Mouse (Mus musculus) heart, embryonic 13.5 days (tissue): ENCODE data around the gene Fam185a. TPM values are rescaled to one million over a fixed set of nuclear protein-coding genes. Genes with fewer than 3 reads are reported as not detected.
A peak's percentile ranks its signal among the peaks of the same experiment; 100 is the strongest.

ENCODE experiments used
- ATAC-seq: fragments of 200-750 bp; cut with Nextera tagmentation; 2 replicates; pipeline ENCODE4 v1.8.0; 2017; ENCODE audit warnings: moderate TSS enrichment; ENCODE audit not compliant: insufficient number of reproducible peaks, low FRiP score, low TSS enrichment; ENCODE audit errors: extremely low read depth
- H3K27ac ChIP-seq: fragments of 300-500 bp; sonication (generic); replicated peaks from 2 replicates; pipeline ENCODE4 v1.5.1; 2015; ENCODE audit warnings: moderate library complexity, mild to moderate bottlenecking, inconsistent platforms
- H3K27me3 ChIP-seq: fragments of 300-500 bp; sonication (generic); replicated peaks from 2 replicates; pipeline ENCODE4 v1.6.1; 2015; ENCODE audit warnings: mild to moderate bottlenecking, inconsistent platforms
- H3K36me3 ChIP-seq: fragments of 300-500 bp; sonication (generic); 2 replicates; pipeline ENCODE4 v1.6.1; 2015; ENCODE audit warnings: mild to moderate bottlenecking, inconsistent platforms
- H3K4me1 ChIP-seq: fragments of 300-500 bp; sonication (generic); 2 replicates; pipeline ENCODE4 v1.6.1; 2015; ENCODE audit warnings: inconsistent platforms
- H3K4me2 ChIP-seq: fragments of 300-500 bp; sonication (generic); 2 replicates; pipeline ENCODE4 v1.6.1; 2015; ENCODE audit warnings: inconsistent platforms, mild to moderate bottlenecking, moderate library complexity
- H3K4me3 ChIP-seq: fragments of 300-500 bp; sonication (generic); 2 replicates; pipeline ENCODE4 v1.5.1; 2015; ENCODE audit warnings: moderate library complexity, mild to moderate bottlenecking, inconsistent platforms
- H3K9ac ChIP-seq: fragments of 300-500 bp; sonication (generic); 2 replicates; pipeline ENCODE4 v1.6.1; 2015; ENCODE audit warnings: inconsistent platforms, mild to moderate bottlenecking, moderate library complexity
- H3K9me3 ChIP-seq: fragments of 300-500 bp; sonication (generic); 2 replicates; pipeline ENCODE4 v1.6.1; 2016; ENCODE audit warnings: inconsistent platforms
- WGBS: fragments of 180-500 bp; shearing (Covaris S2); methylation state at CpG from one replicate; pipeline ENCODE4 v1.1.7; 2015; ENCODE audit warnings: mixed read lengths; 5-methylcytosine and 5-hydroxymethylcytosine counted together
- polyA plus RNA-seq: library from polyadenylated mRNA; unstranded; fragments of >200 nt; fragmentation: Nextera tagmentation; extraction: Ambion mirVana; gene quantifications from 2 replicates; pipeline ENCODE4 v1.2.1, GENCODE M21; 2015

Fam185a gene
- polyA plus RNA-seq, 1 experiment from 2014 or later = 7.3 TPM

- Histone ChIP-seq H3K27ac (peak overlapping the region; percentile 28; the same call in 1 of the 2 replicates), H3K4me3 (no peak overlapping the region), H3K36me3 (peaks cover 12% of the 10 kb centered on the region; the same call in 1 of the 2 replicates), H3K4me1 (peaks cover 23% of the 10 kb centered on the region), H3K27me3 (no peaks in the 10 kb centered on the region), H3K9me3 (no peaks in the 10 kb centered on the region), H3K4me2 (no peak overlapping the region), H3K9ac (0 out of 2 replicates have a peak overlapping the region, but pooled peaks have one; percentile 1)
- WGBS = 42% methylated on average over 11 of the region's 11 CpGs
- no peak for ATAC-seq
Measured at GRCm38 (mm10) chr5:21482446-21483222, 57.9 kb downstream of the Fam185a start.

- H3K36me3 ChIP-seq = peaks cover 14% of the 10 kb centered on the region; the same call in 1 of the 2 replicates
- no peaks in the 10 kb centered on the region for H3K27me3 ChIP-seq
- H3K4me3 ChIP-seq = no peak overlapping the region
- no peak for ATAC-seq
- H3K9ac ChIP-seq = no peak overlapping the region
- H3K27ac ChIP-seq = no peak overlapping the region
- no peak overlapping the region for H3K4me2 ChIP-seq
- H3K4me1 ChIP-seq = peaks cover 23% of the 10 kb centered on the region
- no peaks in the 10 kb centered on the region for H3K9me3 ChIP-seq
- WGBS = 82% methylated on average over 8 of the region's 8 CpGs
Measured at GRCm38 (mm10) chr5:21483275-21483674, 58.5 kb downstream of the Fam185a start.

GRCm38 (mm10) chr5:21485197-21485829 lies 60.6 kb downstream of the Fam185a start:
- no peak for ATAC-seq
- 84% methylated on average over 8 of the region's 8 CpGs for WGBS

GRCm38 (mm10) chr5:21486798-21487197 lies 62.0 kb downstream of the Fam185a start:
- H3K36me3 ChIP-seq = 0 out of 2 replicates have a peak, but pooled peaks cover 2% of the 10 kb centered on the region
- H3K4me2 ChIP-seq = no peak overlapping the region
- H3K4me1 ChIP-seq = peaks cover 26% of the 10 kb centered on the region
- no peak overlapping the region for H3K4me3 ChIP-seq
- no peak for ATAC-seq
- H3K27me3 ChIP-seq = no peaks in the 10 kb centered on the region
- no peak overlapping the region for H3K9ac ChIP-seq
- no peaks in the 10 kb centered on the region for H3K9me3 ChIP-seq
- H3K27ac ChIP-seq = no peak overlapping the region
- 64% methylated on average over 5 of the region's 5 CpGs for WGBS

More at GRCm38 (mm10) chr5:21485197-21485829, 60.6 kb downstream of the Fam185a start:
- no peak overlapping the region for H3K27ac ChIP-seq
- H3K36me3 ChIP-seq = peaks cover 12% of the 10 kb centered on the region; the same call in 1 of the 2 replicates
- H3K4me1 ChIP-seq = peaks cover 24% of the 10 kb centered on the region
- H3K9me3 ChIP-seq = no peaks in the 10 kb centered on the region
- H3K27me3 ChIP-seq = no peaks in the 10 kb centered on the region
- H3K9ac ChIP-seq = no peak overlapping the region
- no peak overlapping the region for H3K4me3 ChIP-seq
- no peak overlapping the region for H3K4me2 ChIP-seq

GRCm38 (mm10) chr5:21487306-21487705 lies 62.5 kb downstream of the Fam185a start:
- WGBS = 66% methylated on average over 3 of the region's 3 CpGs
- Histone ChIP-seq H3K4me3 (no peak overlapping the region), H3K27ac (peak overlapping the region; percentile 53; the same call in 1 of the 2 replicates), H3K4me1 (peaks cover 24% of the 10 kb centered on the region), H3K4me2 (no peak overlapping the region), H3K27me3 (no peaks in the 10 kb centered on the region), H3K36me3 (0 out of 2 replicates have a peak, but pooled peaks cover 2% of the 10 kb centered on the region), H3K9me3 (no peaks in the 10 kb centered on the region), H3K9ac (no peak overlapping the region)
- no peak for ATAC-seq

- Histone ChIP-seq H3K4me2 (no peak overlapping the region), H3K4me3 (no peak overlapping the region), H3K9me3 (no peaks in the 10 kb centered on the region), H3K36me3 (0 out of 2 replicates have a peak, but pooled peaks cover 2% of the 10 kb centered on the region), H3K4me1 (peaks cover 20% of the 10 kb centered on the region), H3K9ac (no peak overlapping the region), H3K27me3 (no peaks in the 10 kb centered on the region), H3K27ac (no peak overlapping the region; the same call in 1 of the 2 replicates)
- ATAC-seq = no peak
- WGBS = 87% methylated on average over 3 of the region's 3 CpGs
Measured at GRCm38 (mm10) chr5:21487716-21488115, 63.0 kb downstream of the Fam185a start.

GRCm38 (mm10) chr5:21488506-21488905 lies 63.7 kb downstream of the Fam185a start:
- H3K9me3 ChIP-seq = no peaks in the 10 kb centered on the region
- H3K4me3 ChIP-seq = no peak overlapping the region
- 0 out of 2 replicates have a peak, but pooled peaks cover 2% of the 10 kb centered on the region for H3K36me3 ChIP-seq
- ATAC-seq = no peak
- H3K27ac ChIP-seq = peak overlapping the region; percentile 34
- H3K4me2 ChIP-seq = no peak overlapping the region
- 72% methylated on average over 5 of the region's 5 CpGs for WGBS
- H3K4me1 ChIP-seq = peaks cover 20% of the 10 kb centered on the region
- H3K9ac ChIP-seq = no peak overlapping the region
- no peaks in the 10 kb centered on the region for H3K27me3 ChIP-seq

- ATAC-seq = no peak
- H3K36me3 ChIP-seq = 0 out of 2 replicates have a peak, but pooled peaks cover 2% of the 10 kb centered on the region
- no peaks in the 10 kb centered on the region for H3K27me3 ChIP-seq
- H3K9me3 ChIP-seq = no peaks in the 10 kb centered on the region
- H3K4me1 ChIP-seq = peaks cover 20% of the 10 kb centered on the region
- H3K4me3 ChIP-seq = no peak overlapping the region
- no peak overlapping the region for H3K4me2 ChIP-seq
- H3K27ac ChIP-seq = peak overlapping the region; percentile 34
- 72% methylated on average over 4 of the region's 4 CpGs for WGBS
- no peak overlapping the region for H3K9ac ChIP-seq
Measured at GRCm38 (mm10) chr5:21489135-21489534, 64.4 kb downstream of the Fam185a start.

- Histone ChIP-seq H3K9ac (no peak overlapping the region), H3K4me1 (peaks cover 28% of the 10 kb centered on the region), H3K4me3 (no peak overlapping the region), H3K9me3 (no peaks in the 10 kb centered on the region), H3K27me3 (no peaks in the 10 kb centered on the region), H3K36me3 (0 out of 2 replicates have a peak, but pooled peaks cover 2% of the 10 kb centered on the region), H3K4me2 (no peak overlapping the region), H3K27ac (no peak overlapping the region)
- 79% methylated on average over 2 of the region's 2 CpGs for WGBS
- ATAC-seq = no peak
Measured at GRCm38 (mm10) chr5:21491469-21491868, 66.7 kb downstream of the Fam185a start.

GRCm38 (mm10) chr5:21492213-21492612 lies 67.5 kb downstream of the Fam185a start:
- Histone ChIP-seq H3K9me3 (no peaks in the 10 kb centered on the region), H3K4me1 (peaks cover 34% of the 10 kb centered on the region), H3K4me2 (no peak overlapping the region), H3K27ac (no peak overlapping the region), H3K4me3 (no peak overlapping the region), H3K9ac (no peak overlapping the region), H3K27me3 (no peaks in the 10 kb centered on the region), H3K36me3 (0 out of 2 replicates have a peak, but pooled peaks cover 2% of the 10 kb centered on the region)
- 74% methylated on average over 3 of the region's 3 CpGs for WGBS
- ATAC-seq = no peak

- no peak overlapping the region for H3K9ac ChIP-seq
- no peaks in the 10 kb centered on the region for H3K9me3 ChIP-seq
- no peaks in the 10 kb centered on the region for H3K27me3 ChIP-seq
- no peaks in the 10 kb centered on the region for H3K36me3 ChIP-seq
- WGBS = 69% methylated on average over 8 of the region's 8 CpGs
- no peak overlapping the region for H3K27ac ChIP-seq
- H3K4me1 ChIP-seq = peaks cover 31% of the 10 kb centered on the region
- ATAC-seq = no peak
- H3K4me2 ChIP-seq = no peak overlapping the region
- H3K4me3 ChIP-seq = no peak overlapping the region
Measured at GRCm38 (mm10) chr5:21493294-21493999, 68.7 kb downstream of the Fam185a start.
